Comparison of ENCODE assay signal across 24 mouse cellular contexts in the genomic region with DNA sequence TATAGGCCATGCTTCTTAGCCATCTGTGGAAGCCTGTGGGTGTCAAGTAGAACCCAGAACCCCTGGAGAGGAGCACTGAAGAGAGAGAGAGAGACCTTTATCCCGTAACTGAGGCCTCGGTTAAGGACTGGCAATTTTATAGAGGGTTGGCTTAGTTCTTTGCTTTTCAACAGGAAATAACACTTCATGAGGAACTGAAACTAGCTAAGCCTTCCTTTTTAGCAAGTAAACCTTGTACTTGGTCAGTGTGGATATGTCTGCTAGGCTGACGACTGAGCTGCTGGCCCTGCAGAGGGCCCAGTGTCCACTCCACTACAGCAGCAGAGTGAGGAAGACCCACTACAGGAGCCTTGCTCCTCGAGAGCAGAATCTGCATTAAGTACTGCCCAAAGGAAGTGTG. TPM values are rescaled to one million over a fixed set of nuclear protein-coding genes. Genes with fewer than 3 reads are reported as not detected.
DNase-seq lines count a peak whose midpoint lies in the region; ATAC-seq and TF ChIP-seq lines count a peak whose summit lies in the region.
"Had no signal": no experiment of that assay in that cellular context is flagged by ENCODE, and none has a peak within 500 bp of the region (broad histone marks: within the 10 kb centered on the region; RNA-seq: fewer than 3 reads in every experiment).

No protein-coding gene starts in this region.

- in situ Hi-C loops in CH12.LX (cut with MboI; ENCODE audit: low pct_ligation_motif_present, low pct_unique_long_range_greater_than_20kb, low sequenced_read_pairs) = loop anchor here (5.0 to 25.0 kb wide), 3 partner anchors 159 to 579 kb away; a partner anchor contains a TSS

- no peak overlapping the region for H3K4me3 ChIP-seq in liver, embryonic 15.5 days (replicated peaks)
- no peak overlapping the region for H3K4me3 ChIP-seq in liver, embryonic 12.5 days
- no peak overlapping the region for H3K4me3 ChIP-seq in CH12.LX (replicated peaks in 1 of 3; ENCODE audit: low read depth in 2 of 3, low read length in 2 of 3, poor library complexity in 1 of 3)
- no peak overlapping the region for H3K4me3 ChIP-seq in midbrain, embryonic 14.5 days (replicated peaks; ENCODE audit: low read depth, low read length)
- H3K4me3 ChIP-seq: embryonic facial prominence, embryonic 15.5 days; limb, embryonic 10.5 days had no signal

- ATAC-seq in liver, embryonic 15.5 days (ENCODE audit: insufficient read depth) = no peak
- ATAC-seq in liver, embryonic 12.5 days = no peak
- peak; percentile 19 to 22; a peak in 1 of 4 replicates for ATAC-seq in hematopoietic stem cell, adult 5-6 weeks (replicated peaks in 1 of 2; ENCODE audit: insufficient read depth in 1 of 2, low FRiP score in 2 of 2, low TSS enrichment in 1 of 2, low read depth in 1 of 2, poor library complexity in 2 of 2, severe bottlenecking in 2 of 2)
- ATAC-seq in midbrain, embryonic 14.5 days (ENCODE audit: low FRiP score, low TSS enrichment) = no peak

- dilution Hi-C loops in CH12.LX (cut with MboI; ENCODE audit: extremely low pct_ligation_motif_present, extremely low pct_unique_long_range_greater_than_20kb, low sequenced_read_pairs) = no loop called here

- peaks cover 18% of the 10 kb centered on the region for H3K4me1 ChIP-seq in liver, embryonic 15.5 days (replicated peaks)
- peaks cover 12% of the 10 kb centered on the region for H3K4me1 ChIP-seq in liver, embryonic 12.5 days
- peaks cover 14 to 52% of the 10 kb centered on the region in 2 experiments for H3K4me1 ChIP-seq in CH12.LX (ENCODE audit: control insufficient read depth in 1 of 2, insufficient read depth in 2 of 2)
- peaks cover 8% of the 10 kb centered on the region for H3K4me1 ChIP-seq in midbrain, embryonic 14.5 days (ENCODE audit: control insufficient read depth, insufficient read depth, low read length)

- no peak for TF ChIP-seq CTCF in CH12.LX (conservative IDR thresholded peaks at IDR 0.05 in 1 of 2, IDR thresholded peaks at IDR 0.05 in 1 of 2; ENCODE audit: low read depth in 2 of 2, low read length in 2 of 2)

- H3K4me2 ChIP-seq in liver, embryonic 15.5 days = no peak overlapping the region
- no peak overlapping the region for H3K4me2 ChIP-seq in liver, embryonic 12.5 days
- peak overlapping the region; percentile 39; the same call in 1 of the 2 replicates for H3K4me2 ChIP-seq in CH12.LX (ENCODE audit: insufficient read depth, low read depth, poor library complexity, severe bottlenecking)
- H3K4me2 ChIP-seq in midbrain, embryonic 14.5 days (ENCODE audit: low read length) = no peak overlapping the region
- H3K4me2 ChIP-seq: embryonic facial prominence, embryonic 15.5 days; hindbrain, embryonic 14.5 days; lung, embryonic 14.5 days; midbrain, embryonic 11.5 days had no signal

- 31% methylated on average over 4 of the region's 4 CpGs for WGBS in liver, embryonic 15.5 days (ENCODE audit: insufficient replicate concordance)
- 53% methylated on average over 4 of the region's 4 CpGs for WGBS in liver, embryonic 12.5 days (ENCODE audit: insufficient replicate concordance)
- WGBS in midbrain, embryonic 14.5 days = 69% methylated on average over 4 of the region's 4 CpGs

- TF ChIP-seq EP300 in CH12.LX (IDR thresholded peaks at IDR 0.05; ENCODE audit: low read length) = peak; percentile 93

- TF ChIP-seq POLR2A in CH12.LX (IDR thresholded peaks at IDR 0.05; ENCODE audit: low read depth, low read length) = peak; percentile 45

- 0 out of 2 replicates have a peak overlapping the region, but pooled peaks have one; percentile 1 for H3K27ac ChIP-seq in liver, embryonic 15.5 days (replicated peaks)
- H3K27ac ChIP-seq in liver, embryonic 12.5 days = no peak overlapping the region
- H3K27ac ChIP-seq in CH12.LX (ENCODE audit: insufficient read depth, low read depth) = peak overlapping the region; percentile 82
- H3K27ac ChIP-seq in midbrain, embryonic 14.5 days (replicated peaks; ENCODE audit: low read depth, low read length) = no peak overlapping the region
- H3K27ac ChIP-seq: embryonic facial prominence, embryonic 15.5 days; hindbrain, embryonic 14.5 days; limb, embryonic 10.5 days; stomach, postnatal 0 days had no signal

- peak; percentile 60 for DNase-seq in CH12.LX (ENCODE audit: extremely low read depth)
- peak; percentile 12 for DNase-seq in skeletal muscle tissue, adult 2 months (ENCODE audit: low read depth, low spot score)
- no peak for DNase-seq in layer of hippocampus, postnatal 25 days (ENCODE audit: extremely low spot score in 1 of 2, low spot score in 1 of 2)
- no peak for DNase-seq in midbrain, embryonic 14.5 days
- DNase-seq: adrenal gland, adult 2 months; cerebellum, adult 8-10 months; kidney, adult 11 months; kidney, postnatal 14 days; layer of hippocampus, postnatal 36 days; lung, embryonic 14.5 days; thymus, postnatal 25 days had no signal

- H3K9ac ChIP-seq in liver, embryonic 15.5 days = no peak overlapping the region
- H3K9ac ChIP-seq in liver, embryonic 12.5 days = no peak overlapping the region
- H3K9ac ChIP-seq in CH12.LX (ENCODE audit: insufficient read depth, low read depth) = peak overlapping the region; percentile 21; the same call in 1 of the 2 replicates
- H3K9ac ChIP-seq in midbrain, embryonic 14.5 days (replicated peaks; ENCODE audit: low read length) = no peak overlapping the region
- H3K9ac ChIP-seq: embryonic facial prominence, embryonic 15.5 days; hindbrain, embryonic 14.5 days; lung, embryonic 14.5 days had no signal

- no peak for TF ChIP-seq RAD21 in CH12.LX (IDR thresholded peaks at IDR 0.05; ENCODE audit: low read depth, low read length)

- H3K9me3 ChIP-seq in liver, embryonic 15.5 days (replicated peaks) = no peaks in the 10 kb centered on the region
- H3K9me3 ChIP-seq in liver, embryonic 12.5 days (replicated peaks) = no peaks in the 10 kb centered on the region
- H3K9me3 ChIP-seq in CH12.LX (replicated peaks; ENCODE audit: low read length) = no peaks in the 10 kb centered on the region
- no peaks in the 10 kb centered on the region for H3K9me3 ChIP-seq in midbrain, embryonic 14.5 days (ENCODE audit: control insufficient read depth, low read length)
- H3K9me3 ChIP-seq: embryonic facial prominence, embryonic 15.5 days; G1E; limb, embryonic 10.5 days had no signal

- no peaks in the 10 kb centered on the region for H3K36me3 ChIP-seq in liver, embryonic 15.5 days (replicated peaks)
- H3K36me3 ChIP-seq in liver, embryonic 12.5 days = no peaks in the 10 kb centered on the region
- no peaks in the 10 kb centered on the region for H3K36me3 ChIP-seq in CH12.LX (replicated peaks in 1 of 2; ENCODE audit: control insufficient read depth in 1 of 2, insufficient read depth in 1 of 2, low read length in 1 of 2)
- H3K36me3 ChIP-seq in midbrain, embryonic 14.5 days (ENCODE audit: control insufficient read depth, insufficient read depth, low read length) = no peaks in the 10 kb centered on the region
- H3K36me3 ChIP-seq: embryonic facial prominence, embryonic 15.5 days; G1E; limb, embryonic 10.5 days had no signal

- H3K79me2 ChIP-seq in CH12.LX (replicated peaks; ENCODE audit: control insufficient read depth, extremely low read depth, insufficient read depth, poor library complexity, severe bottlenecking) = peaks cover 11% of the 10 kb centered on the region

- no peaks in the 10 kb centered on the region for H3K27me3 ChIP-seq in liver, embryonic 15.5 days
- H3K27me3 ChIP-seq in liver, embryonic 12.5 days (replicated peaks) = no peaks in the 10 kb centered on the region
- no peaks in the 10 kb centered on the region for H3K27me3 ChIP-seq in CH12.LX (replicated peaks)
- no peaks in the 10 kb centered on the region for H3K27me3 ChIP-seq in midbrain, embryonic 14.5 days (ENCODE audit: control insufficient read depth, insufficient read depth, low read length)
- H3K27me3 ChIP-seq: embryonic facial prominence, embryonic 15.5 days had no signal

TF ChIP-seq in CH12.LX, 34 proteins besides CTCF, POLR2A, EP300 and RAD21 (continues in another document):
- TF ChIP-seq IRF4 (IDR thresholded peaks at IDR 0.05; ENCODE audit: low read depth, low read length) = peak; percentile 99
- 0 out of 2 replicates have a peak, but pooled peaks have one; percentile 21 for TF ChIP-seq JUN (IDR thresholded peaks at IDR 0.05; ENCODE audit: insufficient read depth, low read depth, low read length)
- peak; percentile 70; the same call in 1 of the 2 replicates for TF ChIP-seq TBP (conservative IDR thresholded peaks at IDR 0.05; ENCODE audit: low read depth, low read length)
- peak; percentile 37 for TF ChIP-seq HCFC1 (IDR thresholded peaks at IDR 0.05; ENCODE audit: low read depth, low read length)
- TF ChIP-seq ZMIZ1 (IDR thresholded peaks at IDR 0.05; ENCODE audit: low read depth, low read length) = peak; percentile 42; the same call in 1 of the 2 replicates
- TF ChIP-seq NELFE (IDR thresholded peaks at IDR 0.05; ENCODE audit: low read depth, low read length) = peak; percentile 41; the same call in 1 of the 2 replicates

RNA-seq across cellular contexts. Expression of a gene that starts 3.8 kb away (rescaled TPM):
- 28.0 and 33.6 TPM in 2 replicates for polyA plus RNA-seq in liver, embryonic 15.5 days (2015; fragmentation: Nextera tagmentation; extraction: Ambion mirVana)
- 54.5 and 62.6 TPM in 2 replicates for polyA plus RNA-seq in liver, embryonic 12.5 days (2016; fragmentation: Nextera tagmentation; extraction: Ambion mirVana)
- total RNA-seq in CH12.LX (2012; rRNA removed) = 61.8 and 70.5 TPM in 2 replicates
- total RNA-seq in CH12.LX (2014; rRNA removed) = 74.7 and 77.3 TPM in 2 replicates
- polyA plus RNA-seq in CH12.LX (2012; ENCODE audit: insufficient read length, low read depth) = 72.8 and 79.1 TPM in 2 replicates
- total RNA-seq in hematopoietic stem cell, adult 5-6 weeks (2017) = 60.9 and 76.5 TPM in 2 replicates
- 10 to 100 TPM; 34.2 to 37.6 TPM for total RNA-seq in layer of hippocampus, postnatal 25 days (2021)
- polyA plus RNA-seq in midbrain, embryonic 14.5 days (2014; fragmentation: Nextera tagmentation; extraction: Ambion mirVana) = 48.7 and 56.0 TPM in 2 replicates

RNA-seq across cellular contexts. Expression of a gene that starts 19.1 kb away (rescaled TPM):
- polyA plus RNA-seq in liver, embryonic 15.5 days (2015; fragmentation: Nextera tagmentation; extraction: Ambion mirVana) = not detected in 2 replicates
- not detected in 2 replicates for polyA plus RNA-seq in liver, embryonic 12.5 days (2016; fragmentation: Nextera tagmentation; extraction: Ambion mirVana)
- total RNA-seq in CH12.LX (2012; rRNA removed) = 0.08 and 0.21 TPM in 2 replicates
- 0.20 and 0.28 TPM in 2 replicates for total RNA-seq in CH12.LX (2014; rRNA removed)
- 0.24 and 0.26 TPM in 2 replicates for polyA plus RNA-seq in CH12.LX (2012; ENCODE audit: insufficient read length, low read depth)
- not detected in 2 replicates for total RNA-seq in hematopoietic stem cell, adult 5-6 weeks (2017)
- total RNA-seq in layer of hippocampus, postnatal 25 days (2021) = not detected
- not detected in 2 replicates for polyA plus RNA-seq in midbrain, embryonic 14.5 days (2014; fragmentation: Nextera tagmentation; extraction: Ambion mirVana)
- total RNA-seq: adrenal gland, adult 2 months; G1E; gastrocnemius, postnatal 4 days; layer of hippocampus, postnatal 36 days had no signal
- polyA plus RNA-seq: adrenal gland, adult 2 months; embryonic facial prominence, embryonic 15.5 days; forebrain, embryonic 11.5 days; frontal cortex, adult 2 months; G1E; heart, embryonic 16.5 days; hindbrain, embryonic 14.5 days; limb, embryonic 10.5 days; midbrain, embryonic 11.5 days had no signal

RNA-seq across cellular contexts. Expression of a gene that starts 52.8 kb away (rescaled TPM):
- polyA plus RNA-seq in liver, embryonic 15.5 days (2015; fragmentation: Nextera tagmentation; extraction: Ambion mirVana) = 1.7 TPM in 2 replicates
- polyA plus RNA-seq in liver, embryonic 12.5 days (2016; fragmentation: Nextera tagmentation; extraction: Ambion mirVana) = 2.5 TPM in 2 replicates
- 0.84 and 1.4 TPM in 2 replicates for total RNA-seq in CH12.LX (2012; rRNA removed)
- 0.16 TPM in 1 of 2 replicates, not detected in the other for total RNA-seq in CH12.LX (2014; rRNA removed)
- polyA plus RNA-seq in CH12.LX (2012; ENCODE audit: insufficient read length, low read depth) = 4.7 and 5.0 TPM in 2 replicates
- 13.1 and 14.9 TPM in 2 replicates for total RNA-seq in hematopoietic stem cell, adult 5-6 weeks (2017)
- total RNA-seq in layer of hippocampus, postnatal 25 days (2021) = 10 to 100 TPM; 24.2 to 32.3 TPM
- 31.6 and 32.2 TPM in 2 replicates for polyA plus RNA-seq in midbrain, embryonic 14.5 days (2014; fragmentation: Nextera tagmentation; extraction: Ambion mirVana)
- polyA plus RNA-seq: G1E had no signal

Comparison
In these comparisons a context has a peak if more than half of its experiments do, and no peak if none do; other contexts are left out.
1. H3K27ac ChIP-seq: peak in liver, embryonic 15.5 days (single experiment) and CH12.LX (single experiment); none in liver, embryonic 12.5 days (single experiment) and midbrain, embryonic 14.5 days (single experiment).
2. ATAC-seq: peak in hematopoietic stem cell, adult 5-6 weeks (2 of 2); none in liver, embryonic 15.5 days (single experiment), liver, embryonic 12.5 days (single experiment) and midbrain, embryonic 14.5 days (single experiment).
3. DNase-seq: peak in CH12.LX (single experiment) and skeletal muscle tissue, adult 2 months (single experiment); none in layer of hippocampus, postnatal 25 days (0 of 2) and midbrain, embryonic 14.5 days (single experiment).